8 mouse cellular contexts compared by ENCODE assay signal in the genomic region with DNA sequence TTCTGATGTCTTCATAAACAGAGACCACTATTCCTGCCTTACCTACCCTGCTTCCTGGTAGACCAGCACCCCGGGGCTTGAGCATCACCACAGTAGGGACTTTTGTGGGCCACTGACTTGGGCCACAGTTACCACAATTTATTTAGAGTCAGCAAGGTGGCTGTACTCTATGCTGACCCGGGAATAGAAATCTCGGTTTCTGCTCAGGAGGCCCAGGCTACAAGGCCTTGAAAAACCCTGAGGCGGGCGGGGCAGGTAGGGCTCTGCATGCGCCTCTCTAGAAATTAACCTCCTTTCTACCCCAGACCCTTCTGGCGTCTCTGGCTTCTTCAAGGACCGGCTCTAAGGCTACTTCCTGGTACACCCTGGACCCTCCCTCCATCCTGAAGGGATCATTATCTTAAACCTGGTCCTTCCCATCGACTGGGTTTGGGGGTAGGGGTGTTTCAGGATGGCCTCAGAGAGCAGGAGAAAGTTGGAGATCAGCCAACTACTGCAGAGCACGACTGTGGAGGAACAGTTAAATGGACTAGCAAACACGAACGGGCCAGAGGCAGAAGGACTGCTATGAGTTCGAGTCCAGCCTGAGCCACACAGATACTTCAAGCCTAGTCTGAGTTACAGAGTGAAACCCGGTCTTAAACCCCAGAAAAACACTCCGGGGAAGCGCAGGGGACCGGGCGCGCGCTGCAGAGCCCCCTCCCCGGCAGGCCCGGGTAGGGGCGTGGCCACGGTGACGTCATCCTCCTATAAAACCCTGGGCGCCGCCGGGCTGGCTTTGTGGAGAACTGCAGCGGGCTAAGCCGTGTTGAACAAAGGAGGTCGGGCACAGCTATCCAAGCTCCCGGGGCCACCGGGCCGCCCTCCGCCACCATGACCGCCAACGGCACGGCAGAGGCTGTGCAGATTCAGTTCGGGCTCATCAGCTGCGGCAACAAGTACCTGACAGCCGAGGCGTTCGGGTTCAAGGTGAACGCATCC. TPM values are rescaled to one million over a fixed set of nuclear protein-coding genes. Genes with fewer than 3 reads are reported as not detected.
DNase-seq lines count a peak whose midpoint lies in the region; ATAC-seq and TF ChIP-seq lines count a peak whose summit lies in the region.

Fscn1 (plus strand) TSS at position 768 of the 981 bp plus-strand sequence.

- WGBS in forebrain, embryonic 13.5 days: 7% methylated on average over 44 of the region's 44 CpGs
- 12% methylated on average over 44 of the region's 44 CpGs for WGBS in heart, embryonic 15.5 days
- 9% methylated on average over 44 of the region's 44 CpGs for WGBS in liver, embryonic 13.5 days (ENCODE audit: insufficient replicate concordance)
- 8% methylated on average over 44 of the region's 44 CpGs for WGBS in neural tube, embryonic 13.5 days

- no peak for TF ChIP-seq RAD21 in CH12.LX (IDR thresholded peaks at IDR 0.05; ENCODE audit: low read depth, low read length)

- H3K27me3 ChIP-seq in CH12.LX (replicated peaks): peaks cover 12% of the 10 kb centered on the region
- 0 out of 2 replicates have a peak, but pooled peaks cover 3% of the 10 kb centered on the region for H3K27me3 ChIP-seq in forebrain, embryonic 13.5 days
- peaks cover 4% of the 10 kb centered on the region; the same call in 1 of the 2 replicates for H3K27me3 ChIP-seq in heart, embryonic 15.5 days
- peaks cover 87% of the 10 kb centered on the region for H3K27me3 ChIP-seq in liver, embryonic 13.5 days
- H3K27me3 ChIP-seq in neural tube, embryonic 13.5 days: no peaks in the 10 kb centered on the region; the same call in 1 of the 2 replicates

- peak within 1 kb of the TSS; percentile 35; the same call in 1 of the 2 replicates for H3K9ac ChIP-seq in CH12.LX (ENCODE audit: insufficient read depth, low read depth)
- peak within 1 kb of the TSS; percentile 99 for H3K9ac ChIP-seq in forebrain, embryonic 13.5 days
- H3K9ac ChIP-seq in heart, embryonic 15.5 days: peak within 1 kb of the TSS; percentile 85
- peak within 1 kb of the TSS; percentile 72 for H3K9ac ChIP-seq in liver, embryonic 13.5 days
- H3K9ac ChIP-seq in neural tube, embryonic 13.5 days: peak within 1 kb of the TSS; percentile 100

- dilution Hi-C loops in CH12.LX (cut with MboI; ENCODE audit: extremely low pct_ligation_motif_present, extremely low pct_unique_long_range_greater_than_20kb, low sequenced_read_pairs): no loop called here

- no peak for TF ChIP-seq CTCF in CH12.LX (conservative IDR thresholded peaks at IDR 0.05 in 1 of 2, IDR thresholded peaks at IDR 0.05 in 1 of 2; ENCODE audit: low read depth in 2 of 2, low read length in 2 of 2)

- in situ Hi-C loops in CH12.LX (cut with MboI; ENCODE audit: low pct_ligation_motif_present, low pct_unique_long_range_greater_than_20kb, low sequenced_read_pairs): no loop called here

- H3K4me1 ChIP-seq in CH12.LX (ENCODE audit: control insufficient read depth in 1 of 2, insufficient read depth in 2 of 2): peaks cover 44 to 94% of the 10 kb centered on the region in 2 experiments
- peaks cover 5% of the 10 kb centered on the region for H3K4me1 ChIP-seq in brown adipose tissue, adult 24 weeks (ENCODE audit: control insufficient read depth, insufficient read depth, insufficient read length, low read length)
- H3K4me1 ChIP-seq in forebrain, embryonic 13.5 days: peaks cover 30% of the 10 kb centered on the region
- H3K4me1 ChIP-seq in heart, embryonic 15.5 days (replicated peaks): peaks cover 45% of the 10 kb centered on the region
- peaks cover 42% of the 10 kb centered on the region for H3K4me1 ChIP-seq in liver, embryonic 13.5 days (replicated peaks)
- peaks cover 31% of the 10 kb centered on the region for H3K4me1 ChIP-seq in neural tube, embryonic 13.5 days (replicated peaks)

- TF ChIP-seq POLR2A in CH12.LX (IDR thresholded peaks at IDR 0.05; ENCODE audit: low read depth, low read length): peak; percentile 91

- peak within 1 kb of the TSS; percentile 64; the same call in 1 of the 2 replicates for H3K27ac ChIP-seq in CH12.LX (ENCODE audit: insufficient read depth, low read depth)
- peak within 1 kb of the TSS; percentile 89 for H3K27ac ChIP-seq in brown adipose tissue, adult 24 weeks (replicated peaks; ENCODE audit: low read depth, low read length)
- peak within 1 kb of the TSS; percentile 98 for H3K27ac ChIP-seq in forebrain, embryonic 13.5 days
- H3K27ac ChIP-seq in heart, embryonic 15.5 days: peak within 1 kb of the TSS; percentile 87
- H3K27ac ChIP-seq in liver, embryonic 13.5 days: peak within 1 kb of the TSS; percentile 78
- H3K27ac ChIP-seq in neural tube, embryonic 13.5 days (replicated peaks): peak within 1 kb of the TSS; percentile 96

- peaks cover 11% of the 10 kb centered on the region for H3K9me3 ChIP-seq in CH12.LX (replicated peaks; ENCODE audit: low read length)
- H3K9me3 ChIP-seq in forebrain, embryonic 13.5 days (replicated peaks): no peaks in the 10 kb centered on the region
- no peaks in the 10 kb centered on the region for H3K9me3 ChIP-seq in heart, embryonic 15.5 days (replicated peaks)
- H3K9me3 ChIP-seq in liver, embryonic 13.5 days (replicated peaks): no peaks in the 10 kb centered on the region
- H3K9me3 ChIP-seq in neural tube, embryonic 13.5 days: no peaks in the 10 kb centered on the region

- DNase-seq in CH12.LX (ENCODE audit: extremely low read depth): peak; percentile 70
- peak; percentile 91 for DNase-seq in kidney, postnatal 14 days
- DNase-seq in liver, embryonic 13.5 days: peak; percentile 47
- DNase-seq in thymus, adult 18-20 months: peak; percentile 51 to 55

- peak; percentile 81 for ATAC-seq in forebrain, embryonic 13.5 days
- peak; percentile 72 for ATAC-seq in heart, embryonic 15.5 days (replicated peaks; ENCODE audit: insufficient number of reproducible peaks, insufficient read depth, low FRiP score, low read depth)
- peak; percentile 12; the same call in 1 of the 2 replicates for ATAC-seq in liver, embryonic 13.5 days (ENCODE audit: low read depth)
- peak; percentile 75 for ATAC-seq in neural tube, embryonic 13.5 days (ENCODE audit: low read depth)

- TF ChIP-seq EP300 in CH12.LX (IDR thresholded peaks at IDR 0.05; ENCODE audit: low read length): no peak

- H3K4me3 ChIP-seq in CH12.LX (replicated peaks in 1 of 3; ENCODE audit: low read depth in 2 of 3, low read length in 2 of 3, poor library complexity in 1 of 3): peak within 1 kb of the TSS; percentile 58 to 77 (median 62)
- peak within 1 kb of the TSS; percentile 75 for H3K4me3 ChIP-seq in brown adipose tissue, adult 24 weeks (ENCODE audit: insufficient read depth, low read depth, low read length)
- H3K4me3 ChIP-seq in forebrain, embryonic 13.5 days: peak within 1 kb of the TSS; percentile 97
- H3K4me3 ChIP-seq in heart, embryonic 15.5 days: peak within 1 kb of the TSS; percentile 81
- H3K4me3 ChIP-seq in liver, embryonic 13.5 days (replicated peaks): peak within 1 kb of the TSS; percentile 59
- H3K4me3 ChIP-seq in neural tube, embryonic 13.5 days: peak within 1 kb of the TSS; percentile 98

- peaks cover 0 to 8% of the 10 kb centered on the region in 2 experiments for H3K36me3 ChIP-seq in CH12.LX (replicated peaks in 1 of 2; ENCODE audit: control insufficient read depth in 1 of 2, insufficient read depth in 1 of 2, low read length in 1 of 2)
- H3K36me3 ChIP-seq in forebrain, embryonic 13.5 days (ENCODE audit: poor library complexity, severe bottlenecking): no peaks in the 10 kb centered on the region
- H3K36me3 ChIP-seq in heart, embryonic 15.5 days: no peaks in the 10 kb centered on the region
- H3K36me3 ChIP-seq in liver, embryonic 13.5 days: no peaks in the 10 kb centered on the region
- H3K36me3 ChIP-seq in neural tube, embryonic 13.5 days: no peaks in the 10 kb centered on the region

- H3K4me2 ChIP-seq in CH12.LX (ENCODE audit: insufficient read depth, low read depth, poor library complexity, severe bottlenecking): peak within 1 kb of the TSS; percentile 29
- peak within 1 kb of the TSS; percentile 99 for H3K4me2 ChIP-seq in forebrain, embryonic 13.5 days
- peak within 1 kb of the TSS; percentile 94 for H3K4me2 ChIP-seq in heart, embryonic 15.5 days
- peak within 1 kb of the TSS; percentile 67 for H3K4me2 ChIP-seq in liver, embryonic 13.5 days
- peak within 1 kb of the TSS; percentile 99 for H3K4me2 ChIP-seq in neural tube, embryonic 13.5 days

- H3K79me2 ChIP-seq in CH12.LX (replicated peaks; ENCODE audit: control insufficient read depth, extremely low read depth, insufficient read depth, poor library complexity, severe bottlenecking): peaks cover 22% of the 10 kb centered on the region

TF ChIP-seq in CH12.LX, 34 proteins besides CTCF, POLR2A, EP300 and RAD21 (continues in another document):
- TF ChIP-seq CHD2 (IDR thresholded peaks at IDR 0.05; ENCODE audit: low read length): no peak
- TF ChIP-seq PAX5 (IDR thresholded peaks at IDR 0.05; ENCODE audit: low read length): no peak
- 0 out of 2 replicates have a peak, but pooled peaks have one; percentile 22 for TF ChIP-seq BHLHE40 (IDR thresholded peaks at IDR 0.05; ENCODE audit: low read depth, low read length)
- no peak for TF ChIP-seq MAX (IDR thresholded peaks at IDR 0.05; ENCODE audit: low read length)
- TF ChIP-seq JUND (conservative IDR thresholded peaks at IDR 0.05; ENCODE audit: low read depth, low read length): no peak
- TF ChIP-seq POLR2AphosphoS2 (IDR thresholded peaks at IDR 0.05; ENCODE audit: low read depth, low read length): no peak
- TF ChIP-seq USF1 (IDR thresholded peaks at IDR 0.05; ENCODE audit: low read depth, low read length): no peak
- peak; percentile 66; the same call in 1 of the 2 replicates for TF ChIP-seq ZMIZ1 (IDR thresholded peaks at IDR 0.05; ENCODE audit: low read depth, low read length)
- TF ChIP-seq IRF4 (IDR thresholded peaks at IDR 0.05; ENCODE audit: low read depth, low read length): peak; percentile 55; the same call in 1 of the 2 replicates
- TF ChIP-seq ZC3H11A (IDR thresholded peaks at IDR 0.05; ENCODE audit: low read depth, low read length): no peak
- TF ChIP-seq KAT2A (IDR thresholded peaks at IDR 0.05; ENCODE audit: insufficient replicate concordance, low read length): no peak
- TF ChIP-seq GABPA (IDR thresholded peaks at IDR 0.05; ENCODE audit: insufficient replicate concordance, low read depth, low read length): no peak
- no peak for TF ChIP-seq UBTF (IDR thresholded peaks at IDR 0.05; ENCODE audit: low read depth, low read length)
- no peak for TF ChIP-seq HCFC1 (IDR thresholded peaks at IDR 0.05; ENCODE audit: low read depth, low read length)

RNA-seq across cellular contexts. Expression of gene Fscn1, which starts in this region (rescaled TPM):
- total RNA-seq in CH12.LX (2012; rRNA removed) (51.7 and 65.3 TPM in 2 replicates), CH12.LX (2014; rRNA removed) (18.2 and 19.7 TPM in 2 replicates)
- polyA plus RNA-seq in CH12.LX (2012; ENCODE audit: insufficient read length, low read depth): 70.4 and 75.7 TPM in 2 replicates
- polyA plus RNA-seq in brown adipose tissue, adult 24 weeks (2012; ENCODE audit: insufficient read depth, insufficient read length, missing spikeins): 9.1 and 16.2 TPM in 2 replicates
- polyA plus RNA-seq in forebrain, embryonic 13.5 days (2015; fragmentation: Nextera tagmentation; extraction: Ambion mirVana): 521 and 522 TPM in 2 replicates
- 108 and 137 TPM in 2 replicates for polyA plus RNA-seq in heart, embryonic 15.5 days (2015; fragmentation: Nextera tagmentation; extraction: Ambion mirVana)
- 29.5 and 38.3 TPM in 2 replicates for polyA plus RNA-seq in liver, embryonic 13.5 days (2015; fragmentation: Nextera tagmentation; extraction: Ambion mirVana)
- 517 and 659 TPM in 2 replicates for polyA plus RNA-seq in neural tube, embryonic 13.5 days (2015; fragmentation: Nextera tagmentation; extraction: Ambion mirVana)

Comparison
In these comparisons a context has a peak if more than half of its experiments do, and no peak if none do; other contexts are left out.
1. Peak in every context shown above with its lines: DNase-seq, ATAC-seq, H3K4me3 ChIP-seq and H3K27ac ChIP-seq.
2. H3K4me2 ChIP-seq: peak in every context shown above with its lines; median percentile 99 in forebrain, embryonic 13.5 days; 99 in neural tube, embryonic 13.5 days; 94 in heart, embryonic 15.5 days; 67 in liver, embryonic 13.5 days; 29 in CH12.LX.
3. H3K9ac ChIP-seq: peak in every context shown above with its lines; median percentile 100 in neural tube, embryonic 13.5 days; 99 in forebrain, embryonic 13.5 days; 85 in heart, embryonic 15.5 days; 72 in liver, embryonic 13.5 days; 35 in CH12.LX.
4. ATAC-seq: peak in every context shown above with its lines; median percentile 81 in forebrain, embryonic 13.5 days; 75 in neural tube, embryonic 13.5 days; 72 in heart, embryonic 15.5 days; 12 in liver, embryonic 13.5 days.